Mouse (Mus musculus) limb, embryonic 10.5 days (tissue): ENCODE data around the gene Mrps18a. TPM values are rescaled to one million over a fixed set of nuclear protein-coding genes. Genes with fewer than 3 reads are reported as not detected.
A peak's percentile ranks its signal among the peaks of the same experiment; 100 is the strongest.

ENCODE experiments used
- DNase-seq: peaks from one replicate; pipeline ENCODE4 v3.0.0-alpha.2; 2017; ENCODE audit warnings: low spot score
- H3K27ac ChIP-seq: fragments of 300-500 bp; sonication (generic); 2 replicates; pipeline ENCODE4 v1.5.1; 2016; ENCODE audit warnings: mild to moderate bottlenecking
- H3K27me3 ChIP-seq: fragments of 300-500 bp; sonication (generic); 2 replicates; pipeline ENCODE4 v1.6.1; 2016; ENCODE audit warnings: low read depth, mild to moderate bottlenecking; ENCODE audit not compliant: poor library complexity, severe bottlenecking
- H3K36me3 ChIP-seq: fragments of 300-500 bp; sonication (generic); 2 replicates; pipeline ENCODE4 v1.6.1; 2016; ENCODE audit warnings: mild to moderate bottlenecking, moderate library complexity
- H3K4me1 ChIP-seq: fragments of 300-500 bp; sonication (generic); 2 replicates; pipeline ENCODE4 v1.6.1; 2016
- H3K4me3 ChIP-seq: fragments of 300-500 bp; sonication (generic); 2 replicates; pipeline ENCODE4 v1.5.1; 2016; ENCODE audit warnings: mild to moderate bottlenecking, moderate library complexity
- H3K9me3 ChIP-seq: fragments of 300-500 bp; sonication (generic); replicated peaks from 2 replicates; pipeline ENCODE4 v1.6.1; 2016; ENCODE audit warnings: mild to moderate bottlenecking
- WGBS: fragments of 180-500 bp; shearing (Covaris S2); methylation state at CpG from one replicate; pipeline ENCODE4 v1.1.7; 2016; 5-methylcytosine and 5-hydroxymethylcytosine counted together
- polyA plus RNA-seq: library from polyadenylated mRNA; unstranded; fragments of >200 nt; fragmentation: Nextera tagmentation; extraction: Ambion mirVana; gene quantifications from 2 replicates; pipeline ENCODE4 v1.2.1, GENCODE M21; 2016

The Mrps18a gene
- polyA plus RNA-seq, 1 experiment from 2014 or later: 184 TPM

DNA sequence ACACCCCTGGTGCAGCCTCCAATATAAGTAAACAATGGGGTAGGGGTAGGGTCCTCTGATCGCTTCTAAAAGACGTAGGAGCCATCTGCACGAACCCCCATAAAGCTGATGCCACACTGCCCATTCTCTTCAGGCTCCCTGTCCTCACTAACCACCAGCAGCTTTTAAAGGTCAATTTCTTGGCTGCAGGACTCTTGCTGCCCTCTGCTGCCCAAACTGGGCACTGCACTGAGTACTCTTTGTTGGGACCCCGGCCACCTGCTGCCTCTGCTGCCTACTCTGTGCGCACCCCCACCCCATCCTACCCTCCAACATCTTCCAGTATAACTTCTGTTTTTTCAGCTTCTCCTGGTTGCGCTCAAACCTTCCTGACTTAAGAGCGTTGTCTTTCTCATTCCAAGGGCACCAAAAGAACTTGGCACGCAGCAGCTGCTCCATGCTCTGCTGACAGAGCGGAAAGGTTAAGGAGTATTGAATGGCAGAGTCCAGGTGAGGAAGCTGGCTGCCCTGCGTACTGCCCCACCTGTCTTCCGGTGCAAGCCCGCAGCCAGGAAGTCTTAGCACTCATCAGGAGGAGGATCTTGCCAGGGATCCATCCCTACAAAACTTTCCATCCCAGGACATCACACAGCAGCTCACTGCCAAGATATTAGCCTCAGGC is 21.4 kb downstream of the Mrps18a start:
- Histone ChIP-seq H3K27ac (no peak overlapping the region), H3K4me3 (no peak overlapping the region), H3K9me3 (no peaks in the 10 kb centered on the region), H3K36me3 (peaks cover 37% of the 10 kb centered on the region), H3K27me3 (no peaks in the 10 kb centered on the region), H3K4me1 (peaks cover 11% of the 10 kb centered on the region; the same call in 1 of the 2 replicates)
- 20% methylated on average over 12 of the region's 12 CpGs for WGBS
- peak; percentile 89 for DNase-seq

- Histone ChIP-seq H3K27me3 (no peaks in the 10 kb centered on the region), H3K36me3 (peaks cover 30% of the 10 kb centered on the region), H3K27ac (no peak overlapping the region), H3K4me3 (no peak overlapping the region), H3K4me1 (peaks cover 9% of the 10 kb centered on the region; the same call in 1 of the 2 replicates), H3K9me3 (no peaks in the 10 kb centered on the region)
- 80% methylated on average over 8 of the region's 8 CpGs for WGBS
- no peak for DNase-seq
These were observed 22.1 kb downstream of the Mrps18a start for GRCm38 (mm10) chr17:46132862-46133261.

GRCm38 (mm10) chr17:46138563-46139236 is 27.9 kb downstream of the Mrps18a start:
- no peaks in the 10 kb centered on the region for H3K27me3 ChIP-seq
- no peak overlapping the region for H3K27ac ChIP-seq
- no peak overlapping the region for H3K4me3 ChIP-seq
- H3K9me3 ChIP-seq: no peaks in the 10 kb centered on the region
- 86% methylated on average over 8 of the region's 8 CpGs for WGBS
- no peaks in the 10 kb centered on the region for H3K36me3 ChIP-seq
- H3K4me1 ChIP-seq: peaks cover 17% of the 10 kb centered on the region
- DNase-seq: no peak

DNA sequence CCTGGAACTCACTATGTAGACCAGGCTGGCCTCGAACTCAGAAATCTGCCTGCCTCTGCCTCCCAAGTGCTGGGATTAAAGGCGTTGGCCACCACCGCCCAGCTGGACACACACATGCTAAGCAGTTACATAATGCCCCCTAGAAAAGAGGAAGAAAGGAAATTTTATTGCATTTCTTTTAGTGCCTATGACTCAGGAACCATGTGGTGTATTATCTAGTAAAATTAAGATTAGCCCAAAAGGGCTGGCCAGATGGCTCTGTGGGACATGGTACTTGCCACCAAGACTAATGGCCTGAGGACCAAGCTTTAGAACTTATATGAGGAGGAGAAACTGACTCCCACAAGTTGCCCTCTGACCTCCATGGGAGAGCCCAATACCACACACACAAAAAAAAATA is 29.1 kb downstream of the Mrps18a start:
- Histone ChIP-seq H3K9me3 (no peaks in the 10 kb centered on the region), H3K4me1 (peaks cover 24% of the 10 kb centered on the region), H3K4me3 (no peak overlapping the region), H3K36me3 (0 out of 2 replicates have a peak, but pooled peaks cover 1% of the 10 kb centered on the region), H3K27me3 (no peaks in the 10 kb centered on the region), H3K27ac (no peak overlapping the region)
- DNase-seq: no peak
- WGBS: 90% methylated on average over 3 of the region's 3 CpGs

- DNase-seq: peak; percentile 86
- H3K4me3 ChIP-seq: peak within 1 kb of the TSS; percentile 66
- peaks cover 21% of the 10 kb centered on the region for H3K4me1 ChIP-seq
- H3K27ac ChIP-seq: peak within 1 kb of the TSS; percentile 72
- H3K27me3 ChIP-seq: no peaks in the 10 kb centered on the region
- 8% methylated on average over 37 of the region's 37 CpGs for WGBS
- H3K9me3 ChIP-seq: no peaks in the 10 kb centered on the region
- H3K36me3 ChIP-seq: peaks cover 40% of the 10 kb centered on the region
These were observed 33.0 kb downstream of the Mrps18a start, which contains the start of gene Rsph9 for GRCm38 (mm10) chr17:46143578-46144423. Gene Rsph9 (minus strand): TSS chr17:46144216.

DNA sequence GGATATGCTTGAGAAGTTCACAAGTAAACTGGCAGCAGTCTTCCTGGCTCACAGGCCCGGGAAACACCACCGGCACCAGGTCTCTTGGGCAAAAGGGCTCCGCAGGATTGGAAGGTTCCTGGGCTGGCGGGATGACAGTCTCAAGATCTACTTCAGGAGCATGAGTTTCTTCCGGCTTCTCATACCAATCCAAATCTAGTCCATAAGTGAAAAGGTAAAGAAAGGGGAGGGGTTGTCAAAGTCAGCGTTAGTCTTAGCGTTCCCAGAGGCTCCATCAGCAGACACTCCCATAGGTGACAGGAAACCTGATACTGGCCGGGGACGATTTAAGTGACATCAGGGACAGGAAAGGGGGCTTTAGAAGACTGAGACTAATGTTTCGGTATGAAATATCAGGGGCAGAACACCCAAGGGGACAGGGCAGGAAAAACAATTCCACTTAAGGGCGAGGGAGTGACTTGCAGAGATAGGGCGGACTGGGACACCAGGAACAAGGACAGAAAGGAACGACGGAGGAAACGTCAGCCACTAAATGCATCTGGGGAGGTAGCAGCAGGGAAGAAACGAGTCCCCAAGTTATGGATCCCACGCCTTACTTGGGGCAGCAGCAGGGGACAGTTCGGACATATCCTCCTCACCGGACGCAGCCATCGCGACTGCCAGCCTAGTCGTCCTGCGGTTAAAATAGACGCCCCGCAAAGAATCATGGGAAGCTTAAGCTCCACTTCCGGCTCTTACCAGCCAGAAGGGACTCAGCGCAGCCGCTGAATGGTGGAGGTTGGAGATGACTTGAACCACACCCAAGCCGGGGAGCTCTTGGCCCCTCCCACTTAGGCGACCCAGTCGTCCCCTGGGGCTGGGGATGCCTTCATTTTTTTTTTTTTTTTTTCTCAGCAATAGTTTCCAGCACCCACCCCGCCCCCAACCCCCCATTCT is 42.3 kb downstream of the Mrps18a start, which contains the start of gene Mad2l1bp:
Gene Mad2l1bp (minus strand): TSS at position 707 of the 936 bp plus-strand sequence.
- DNase-seq: peak; percentile 81
- 9% methylated on average over 33 of the region's 33 CpGs for WGBS
- H3K4me3 ChIP-seq: peak within 1 kb of the TSS; percentile 75
- no peaks in the 10 kb centered on the region for H3K9me3 ChIP-seq
- peak within 1 kb of the TSS; percentile 88 for H3K27ac ChIP-seq
- H3K27me3 ChIP-seq: no peaks in the 10 kb centered on the region
- H3K36me3 ChIP-seq: peaks cover 24% of the 10 kb centered on the region
- peaks cover 10% of the 10 kb centered on the region for H3K4me1 ChIP-seq

GRCm38 (mm10) chr17:46154336-46154735 is 43.5 kb downstream of the Mrps18a start:
- Histone ChIP-seq H3K27me3 (no peaks in the 10 kb centered on the region), H3K4me1 (peaks cover 10% of the 10 kb centered on the region), H3K4me3 (no peak overlapping the region), H3K9me3 (no peaks in the 10 kb centered on the region), H3K36me3 (peaks cover 12% of the 10 kb centered on the region), H3K27ac (no peak overlapping the region)
- no peak for DNase-seq
- WGBS: 97% methylated on average over 3 of the region's 3 CpGs

DNA sequence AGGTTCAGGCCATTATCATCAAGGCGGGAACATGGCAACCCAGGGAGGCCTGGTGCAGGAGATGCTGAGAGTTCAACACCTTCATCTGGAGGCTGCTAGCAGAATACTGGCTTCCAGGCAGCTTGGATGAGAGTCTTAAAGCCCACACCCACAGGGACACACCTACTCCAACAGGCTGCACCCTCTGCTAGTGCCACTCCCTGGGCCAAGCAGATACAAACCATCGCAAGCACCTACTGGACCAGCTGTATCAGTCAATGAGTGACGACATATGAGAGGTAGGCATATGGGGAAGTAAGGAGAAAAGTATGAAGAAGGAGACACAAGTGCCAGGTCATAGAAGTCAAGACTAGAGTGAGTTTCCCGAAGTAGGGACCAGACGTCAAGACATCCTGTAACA is 45.9 kb downstream of the Mrps18a start:
- peaks cover 19% of the 10 kb centered on the region for H3K4me1 ChIP-seq
- WGBS: 86% methylated on average over 5 of the region's 5 CpGs
- DNase-seq: no peak
- no peak overlapping the region for H3K4me3 ChIP-seq
- no peak overlapping the region for H3K27ac ChIP-seq
- peaks cover 2% of the 10 kb centered on the region for H3K36me3 ChIP-seq
- H3K9me3 ChIP-seq: no peaks in the 10 kb centered on the region
- H3K27me3 ChIP-seq: no peaks in the 10 kb centered on the region

DNA sequence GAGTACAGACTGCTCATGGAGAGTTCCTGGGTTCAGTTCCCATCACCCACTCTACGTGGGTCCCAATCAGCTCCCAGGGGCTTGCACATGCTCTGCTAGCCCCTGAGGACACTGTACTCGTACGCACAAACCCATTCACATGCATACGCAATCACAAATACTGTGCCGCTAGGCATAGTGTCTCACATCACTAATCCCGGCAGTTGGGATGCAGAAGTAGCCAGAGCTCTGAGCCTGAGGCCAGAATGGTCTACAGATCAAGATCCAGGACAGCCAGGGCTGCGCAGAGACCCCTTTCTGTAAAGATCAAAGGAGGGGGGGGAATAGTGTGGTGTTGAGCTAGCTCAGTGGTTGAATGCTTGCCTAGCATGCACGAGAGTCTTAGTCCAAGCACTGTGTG is 46.3 kb downstream of the Mrps18a start:
- H3K9me3 ChIP-seq: no peaks in the 10 kb centered on the region
- DNase-seq: no peak
- H3K27ac ChIP-seq: no peak overlapping the region
- peaks cover 23% of the 10 kb centered on the region for H3K4me1 ChIP-seq
- H3K27me3 ChIP-seq: no peaks in the 10 kb centered on the region
- 88% methylated on average over 8 of the region's 8 CpGs for WGBS
- no peaks in the 10 kb centered on the region for H3K36me3 ChIP-seq
- H3K4me3 ChIP-seq: no peak overlapping the region

- DNase-seq: no peak
- peak overlapping the region; percentile 90 for H3K4me3 ChIP-seq
- WGBS: 65% methylated on average over 2 of the region's 2 CpGs
These were observed 48.5 kb downstream of the Mrps18a start for GRCm38 (mm10) chr17:46159236-46159635.

GRCm38 (mm10) chr17:46160090-46160662 is 49.4 kb downstream of the Mrps18a start:
- WGBS: under 1% methylated on average over 16 of the region's 16 CpGs
- Histone ChIP-seq H3K9me3 (no peaks in the 10 kb centered on the region), H3K4me3 (peak overlapping the region; percentile 90), H3K4me1 (peaks cover 19% of the 10 kb centered on the region), H3K27ac (peak overlapping the region; percentile 92), H3K36me3 (peaks cover 29% of the 10 kb centered on the region), H3K27me3 (no peaks in the 10 kb centered on the region)
- peak; percentile 88 for DNase-seq

More at GRCm38 (mm10) chr17:46159236-46159635, 48.5 kb downstream of the Mrps18a start:
- Histone ChIP-seq H3K4me1 (peaks cover 19% of the 10 kb centered on the region), H3K9me3 (no peaks in the 10 kb centered on the region), H3K27me3 (no peaks in the 10 kb centered on the region), H3K36me3 (peaks cover 19% of the 10 kb centered on the region), H3K27ac (no peak overlapping the region; the same call in 1 of the 2 replicates)
